Mouse (Mus musculus) heart, postnatal 10 days (tissue): ENCODE data around the gene Txndc15. TPM values are rescaled to one million over a fixed set of nuclear protein-coding genes. Genes with fewer than 3 reads are reported as not detected.
"Not testable (repeated sequence)": the region's sequence is repeated elsewhere in the genome, so short reads cannot be mapped to it uniquely, and the experiment has no call there.

Experiments used
- DNase-seq, 2 experiments: peaks; one replicate each; pipeline ENCODE4 v3.0.0; 2021
- intact Hi-C: fragments of 180-260 bp; cut with DNase I; formaldehyde crosslinking; loops from one replicate; pipeline ENCODE4 v1.15.1; 2025
- total RNA-seq, 2 experiments: library from RNA; stranded (reverse); gene quantifications; 2 replicates each; pipeline ENCODE4 v1.2.3; 2021

Gene Txndc15
- total RNA-seq, result 10 to 100 TPM; 39.4 to 39.9 TPM

GRCm38 (mm10) chr13:55714501-55715166 lies at the start of gene Txndc15:
Gene Txndc15, plus strand, starts transcription at chr13:55714650.
- intact Hi-C loops, result no loop called here
- DNase-seq, result peak; percentile 92 to 94

DNA sequence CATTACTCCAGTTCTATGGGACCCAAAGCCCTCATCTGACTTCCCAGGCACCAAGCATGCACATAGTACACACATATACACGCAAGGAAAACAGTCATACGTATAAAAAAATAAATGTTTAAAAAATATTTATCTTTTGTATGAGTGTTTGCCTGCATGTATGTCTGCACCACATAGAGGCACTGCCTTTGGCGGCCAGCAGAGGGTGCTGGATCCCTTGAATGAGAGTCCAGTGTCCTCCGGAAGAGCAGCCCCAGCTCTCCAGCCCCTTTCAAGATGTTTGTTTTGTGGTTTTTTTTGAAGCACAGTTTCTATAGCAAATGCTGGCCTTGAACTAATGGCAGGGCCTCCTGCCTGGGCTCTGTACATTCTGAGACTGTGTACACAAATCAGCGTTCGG lies 45.9 kb upstream of the Txndc15 start:
- intact Hi-C loops, result loop anchor here (2.0 kb wide), 1 partner anchor 60 kb away; no protein-coding TSS in a partner anchor
- DNase-seq, result peak; percentile 24 to 42

GRCm38 (mm10) chr13:55672711-55673110 lies 41.7 kb upstream of the Txndc15 start:
- intact Hi-C loops, result no loop called here
- DNase-seq, result no peak

GRCm38 (mm10) chr13:55677364-55677763 lies 37.1 kb upstream of the Txndc15 start:
- no peak for DNase-seq
- intact Hi-C loops, result no loop called here

DNA sequence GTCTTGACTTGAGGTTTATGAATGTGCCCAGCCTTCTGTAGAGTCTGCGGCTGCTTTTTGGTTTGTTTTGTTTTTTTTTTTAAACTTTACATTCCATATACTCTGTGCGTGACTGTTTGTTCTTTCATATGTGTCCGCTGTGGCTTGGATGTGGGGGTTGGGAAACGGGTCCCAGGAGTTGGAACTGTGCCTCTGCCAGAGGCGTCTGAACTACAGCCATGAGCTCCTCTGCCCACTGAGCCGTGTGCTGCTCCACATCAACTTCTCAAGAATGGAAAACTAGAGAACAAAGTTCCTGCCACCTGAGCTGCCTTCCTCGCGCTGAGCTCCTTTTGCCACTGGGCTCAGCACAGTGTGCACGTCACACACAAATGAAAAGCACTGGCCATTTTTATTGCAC lies 32.2 kb upstream of the Txndc15 start:
- DNase-seq, result no peak
- intact Hi-C loops, result no loop called here

- intact Hi-C loops, result no loop called here
- no peak for DNase-seq
These were observed 30.9 kb upstream of the Txndc15 start for GRCm38 (mm10) chr13:55683581-55683980.

- DNase-seq, result no peak
- intact Hi-C loops, result no loop called here
These were observed 28.3 kb upstream of the Txndc15 start for GRCm38 (mm10) chr13:55686107-55686633.

- no peak for DNase-seq
- intact Hi-C loops, result no loop called here
These were observed 26.4 kb upstream of the Txndc15 start for GRCm38 (mm10) chr13:55687927-55688602.

- peak; percentile 93 for DNase-seq
- intact Hi-C loops, result loop anchor here (5.0 kb wide), 1 partner anchor 35 kb away; the partner anchor contains the start of gene Pcbd2
These were observed 21.8 kb upstream of the Txndc15 start, which contains the start of gene B230219D22Rik for GRCm38 (mm10) chr13:55692535-55693242. Gene B230219D22Rik, plus strand, starts transcription at chr13:55693124.

- DNase-seq, result no peak
- intact Hi-C loops, result loop anchor here (5.0 kb wide), 1 partner anchor 34 kb away; the partner anchor contains the start of gene Pcbd2
These were observed 21.2 kb upstream of the Txndc15 start for GRCm38 (mm10) chr13:55693243-55693721.

GRCm38 (mm10) chr13:55694110-55694509 lies 20.3 kb upstream of the Txndc15 start:
- intact Hi-C loops, result loop anchor here (5.0 kb wide), 1 partner anchor 33 kb away; the partner anchor contains the start of gene Pcbd2
- no peak for DNase-seq

GRCm38 (mm10) chr13:55695989-55696388 lies 18.5 kb upstream of the Txndc15 start:
- DNase-seq, intact Hi-C loops: not testable (repeated sequence)

- DNase-seq, result no peak
- intact Hi-C loops, result no loop called here
These were observed 10.1 kb upstream of the Txndc15 start for GRCm38 (mm10) chr13:55704301-55704700.

DNA sequence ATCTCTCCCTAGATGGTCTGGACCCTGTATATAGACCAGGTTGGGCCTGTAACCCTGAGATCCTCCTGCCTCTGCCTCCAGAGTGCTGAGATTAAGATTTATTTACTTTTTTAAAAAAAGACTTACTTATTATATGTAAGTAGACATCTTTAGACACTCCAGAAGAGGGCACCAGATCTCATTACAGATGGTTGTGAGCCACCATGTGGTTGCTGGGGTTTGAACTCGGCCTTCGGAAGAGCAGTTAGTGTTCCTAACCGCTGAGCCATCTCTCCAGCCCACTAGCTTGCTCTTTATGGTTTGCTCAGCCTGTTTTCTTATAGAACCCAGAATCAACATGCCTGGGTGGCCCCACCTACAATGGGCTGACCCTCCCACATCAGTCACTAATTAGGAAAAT lies 1.6 kb upstream of the Txndc15 start:
- no peak for DNase-seq
- intact Hi-C loops, result no loop called here

- intact Hi-C loops, result no loop called here
- DNase-seq, result no peak
These were observed 690 bp downstream of the Txndc15 start for GRCm38 (mm10) chr13:55715167-55715512.

DNA sequence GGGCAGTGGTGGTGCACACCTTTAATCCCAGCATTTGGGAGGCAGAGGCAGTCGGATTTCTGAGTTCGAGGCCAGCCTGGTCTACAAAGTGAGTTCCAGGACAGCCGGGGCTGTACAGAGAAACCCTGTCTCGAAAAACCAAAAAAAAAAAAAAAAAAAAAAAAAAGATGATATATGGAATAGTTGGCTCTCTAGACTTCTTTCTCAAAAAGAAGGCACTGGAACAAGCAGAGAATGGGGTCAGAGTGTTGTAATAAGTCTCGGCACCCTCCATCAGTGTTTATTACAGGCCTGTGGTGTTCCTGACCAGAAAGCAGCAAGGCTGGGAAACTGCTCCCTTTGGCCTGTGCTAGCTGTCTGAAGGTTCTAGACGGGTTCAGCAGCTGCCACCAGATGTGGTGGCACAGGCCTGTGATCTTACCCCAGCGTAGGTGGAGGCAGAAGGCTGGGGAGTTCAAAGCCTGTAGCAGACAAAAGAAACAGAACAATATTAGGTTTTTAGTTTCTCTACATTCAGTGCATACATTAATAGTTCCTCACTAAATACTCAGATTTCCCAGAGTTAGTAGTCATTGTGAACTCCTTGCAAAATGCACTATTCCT lies 1.6 kb downstream of the Txndc15 start:
- DNase-seq, result no peak
- intact Hi-C loops, result no loop called here

- intact Hi-C loops, result loop anchor here (10.0 kb wide), 1 partner anchor 243 kb away; no protein-coding TSS in a partner anchor
- DNase-seq, result no peak
These were observed 7.1 kb downstream of the Txndc15 start for GRCm38 (mm10) chr13:55721516-55721915.

- DNase-seq, result no peak
- intact Hi-C loops, result loop anchor here (10.0 kb wide), 1 partner anchor 243 kb away; no protein-coding TSS in a partner anchor
These were observed 7.5 kb downstream of the Txndc15 start for GRCm38 (mm10) chr13:55721995-55722394.

- DNase-seq, result peak in 1 of 2 experiments; percentile 33
These were observed 12.2 kb downstream of the Txndc15 start for GRCm38 (mm10) chr13:55726598-55727119.

More at GRCm38 (mm10) chr13:55726598-55727119, 12.2 kb downstream of the Txndc15 start:
- intact Hi-C loops, result loop anchor here (5.0 to 10.0 kb wide), 2 partner anchors 34 to 238 kb away; partner anchors contain the start of gene B230219D22Rik
